20 mouse cellular contexts compared by ENCODE assay signal in genomic region chr15:61453656-61454349, GRCm38 (mm10).
A peak's percentile ranks its signal among the peaks of the same experiment; 100 is the strongest.
DNase-seq lines count a peak whose midpoint lies in the region; ATAC-seq and TF ChIP-seq lines count a peak whose summit lies in the region.
"Had no signal": no experiment of that assay in that cellular context is flagged by ENCODE, and none has a peak within 500 bp of the region (broad histone marks: within the 10 kb centered on the region; RNA-seq: fewer than 3 reads in every experiment).

No protein-coding gene starts in this region.

- no peak for ATAC-seq in lung, postnatal 0 days
- peak; percentile 47; the same call in 1 of the 2 replicates for ATAC-seq in stomach, embryonic 16.5 days (ENCODE audit: insufficient read depth, low FRiP score)
- ATAC-seq: forebrain, embryonic 13.5 days; midbrain, embryonic 16.5 days had no signal

- H3K9ac ChIP-seq in lung, postnatal 0 days (replicated peaks; ENCODE audit: low read depth), result no peak overlapping the region
- H3K9ac ChIP-seq in stomach, embryonic 16.5 days (ENCODE audit: low read length), result no peak overlapping the region
- H3K9ac ChIP-seq: forebrain, embryonic 13.5 days; heart, embryonic 12.5 days; hindbrain, embryonic 15.5 days; liver, embryonic 15.5 days; neural tube, embryonic 15.5 days had no signal

- no peaks in the 10 kb centered on the region for H3K4me1 ChIP-seq in lung, postnatal 0 days (ENCODE audit: insufficient read depth, low read depth, low read length)
- H3K4me1 ChIP-seq in stomach, embryonic 16.5 days (ENCODE audit: control insufficient read depth, insufficient read depth, low read length), result peaks cover 6% of the 10 kb centered on the region; the same call in 1 of the 2 replicates
- H3K4me1 ChIP-seq: forebrain, embryonic 13.5 days; heart, embryonic 12.5 days; hindbrain, embryonic 15.5 days; liver, embryonic 15.5 days; neural tube, embryonic 15.5 days had no signal

- no peak overlapping the region for H3K4me2 ChIP-seq in lung, postnatal 0 days (replicated peaks; ENCODE audit: low read depth, low read length)
- no peak overlapping the region for H3K4me2 ChIP-seq in stomach, embryonic 16.5 days (ENCODE audit: low read depth, low read length)
- H3K4me2 ChIP-seq: forebrain, embryonic 13.5 days; heart, embryonic 12.5 days; hindbrain, embryonic 15.5 days; liver, embryonic 15.5 days; neural tube, embryonic 15.5 days had no signal

- no peak for TF ChIP-seq CTCF in lung, postnatal 0 days (IDR thresholded peaks at IDR 0.05)

- no peak overlapping the region for H3K27ac ChIP-seq in lung, postnatal 0 days (ENCODE audit: low read length)
- peak overlapping the region; percentile 57; the same call in 1 of the 2 replicates for H3K27ac ChIP-seq in stomach, embryonic 16.5 days (ENCODE audit: low read length)
- H3K27ac ChIP-seq: forebrain, embryonic 13.5 days; hindbrain, embryonic 15.5 days; liver, embryonic 15.5 days; neural tube, embryonic 15.5 days had no signal

- H3K4me3 ChIP-seq in lung, postnatal 0 days (ENCODE audit: low read depth, low read length), result no peak overlapping the region
- H3K4me3 ChIP-seq in stomach, embryonic 16.5 days (replicated peaks; ENCODE audit: low read length), result no peak overlapping the region
- H3K4me3 ChIP-seq: forebrain, embryonic 13.5 days; heart, embryonic 12.5 days; hindbrain, embryonic 15.5 days; liver, embryonic 15.5 days; neural tube, embryonic 15.5 days had no signal

- H3K36me3 ChIP-seq in lung, postnatal 0 days (ENCODE audit: insufficient read depth, low read length), result no peaks in the 10 kb centered on the region
- no peaks in the 10 kb centered on the region for H3K36me3 ChIP-seq in stomach, embryonic 16.5 days (ENCODE audit: control insufficient read depth, insufficient read depth, low read length)
- H3K36me3 ChIP-seq: heart, embryonic 12.5 days; hindbrain, embryonic 15.5 days; liver, embryonic 15.5 days; neural tube, embryonic 15.5 days had no signal

- 58% methylated on average over 5 of the region's 5 CpGs for WGBS in lung, postnatal 0 days
- 59% methylated on average over 5 of the region's 5 CpGs for WGBS in stomach, embryonic 16.5 days

- no peaks in the 10 kb centered on the region for H3K27me3 ChIP-seq in lung, postnatal 0 days (replicated peaks; ENCODE audit: insufficient read depth, low read length)
- no peaks in the 10 kb centered on the region for H3K27me3 ChIP-seq in stomach, embryonic 16.5 days (ENCODE audit: control insufficient read depth, insufficient read depth, low read length)
- H3K27me3 ChIP-seq: forebrain, embryonic 13.5 days; heart, embryonic 12.5 days; hindbrain, embryonic 15.5 days; liver, embryonic 15.5 days; neural tube, embryonic 15.5 days had no signal

- TF ChIP-seq EP300 in lung, postnatal 0 days (IDR thresholded peaks at IDR 0.05), result no peak

- peak; percentile 39 for DNase-seq in lung, postnatal 0 days (ENCODE audit: low spot score)
- DNase-seq in lung, postnatal 4 days, result no peak
- peak; percentile 40 for DNase-seq in Muller cell, postnatal 12 days (ENCODE audit: inconsistent ontology term)
- DNase-seq in fibroblast of lung, adult 2 months (ENCODE audit: low read depth), result peak; percentile 47
- no peak for DNase-seq in lung, postnatal 36 days
- DNase-seq in right cerebral cortex, postnatal 36 days (ENCODE audit: low spot score in 2 of 2), result no peak
- DNase-seq in urinary bladder, adult 18-20 months (ENCODE audit: low spot score in 2 of 2), result no peak
- DNase-seq: adrenal gland, adult 8-10 months; heart, postnatal 36 days; kidney, adult 11 months; lung, postnatal 10 days; right cerebral cortex, postnatal 14 days; thymus, postnatal 25 days had no signal

- H3K9me3 ChIP-seq in lung, postnatal 0 days (ENCODE audit: low read length), result no peaks in the 10 kb centered on the region
- H3K9me3 ChIP-seq in stomach, embryonic 16.5 days (replicated peaks; ENCODE audit: control insufficient read depth, low read length), result no peaks in the 10 kb centered on the region
- H3K9me3 ChIP-seq: forebrain, embryonic 13.5 days; heart, embryonic 12.5 days; hindbrain, embryonic 15.5 days; liver, embryonic 15.5 days; neural tube, embryonic 15.5 days had no signal

Comparison
In these comparisons a context has a peak if more than half of its experiments do, and no peak if none do; other contexts are left out.
1. DNase-seq: peak in lung, postnatal 0 days (single experiment), Muller cell, postnatal 12 days (single experiment) and fibroblast of lung, adult 2 months (single experiment); none in lung, postnatal 4 days (0 of 2), lung, postnatal 36 days (single experiment), right cerebral cortex, postnatal 36 days (0 of 2) and urinary bladder, adult 18-20 months (0 of 2).